In the genomic region with DNA sequence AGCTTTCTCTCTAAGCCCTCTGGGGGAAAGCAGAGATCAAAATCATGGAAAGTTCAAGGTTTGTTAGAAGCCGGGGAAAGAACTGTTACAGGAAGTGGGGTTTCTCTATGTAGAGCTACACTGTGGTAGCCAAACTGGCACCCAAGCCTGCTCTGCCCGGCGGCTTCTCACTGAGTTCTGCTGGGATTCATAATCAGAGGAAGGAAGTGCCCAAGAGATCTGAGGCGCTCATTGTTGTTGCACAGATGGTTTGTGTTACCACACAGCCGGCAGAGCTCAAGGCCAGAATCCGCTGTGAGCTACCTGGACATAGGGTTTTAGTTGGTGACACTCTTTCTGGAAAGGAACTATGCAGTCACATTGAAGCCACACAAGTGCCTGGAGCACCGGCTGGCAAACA, we compare ENCODE assay signal across 8 mouse cellular contexts. TPM values are rescaled to one million over a fixed set of nuclear protein-coding genes. Genes with fewer than 3 reads are reported as not detected.
A peak's percentile ranks its signal among the peaks of the same experiment; 100 is the strongest.
DNase-seq lines count a peak whose midpoint lies in the region; ATAC-seq and TF ChIP-seq lines count a peak whose summit lies in the region.

No protein-coding gene starts in this region.

- no peak overlapping the region for H3K9ac ChIP-seq in liver, adult 2 months (ENCODE audit: low read depth, low read length)
- no peak overlapping the region for H3K9ac ChIP-seq in liver, embryonic 11.5 days (ENCODE audit: low read depth, low read length)

- H3K4me3 ChIP-seq in liver, adult 2 months (ENCODE audit: insufficient read depth, low read depth, low read length): no peak overlapping the region
- H3K4me3 ChIP-seq in liver, embryonic 11.5 days (ENCODE audit: low read depth, low read length): no peak overlapping the region

- no peaks in the 10 kb centered on the region for H3K36me3 ChIP-seq in liver, adult 2 months (ENCODE audit: control insufficient read depth, insufficient read depth, low read length)
- no peaks in the 10 kb centered on the region for H3K36me3 ChIP-seq in liver, embryonic 11.5 days (ENCODE audit: control insufficient read depth, insufficient read depth, low read length)

- 63% methylated on average over 7 of the region's 7 CpGs for WGBS in liver, adult 2 months
- WGBS in liver, embryonic 11.5 days: 45% methylated on average over 7 of the region's 7 CpGs

- TF ChIP-seq POLR2A in liver, adult 2 months (IDR thresholded peaks at IDR 0.05; ENCODE audit: extremely low read depth, insufficient read depth, low read length): no peak

- H3K4me1 ChIP-seq in liver, adult 2 months (ENCODE audit: control insufficient read depth, insufficient read depth, low read length): peaks cover 14% of the 10 kb centered on the region
- peaks cover 16% of the 10 kb centered on the region; the same call in 1 of the 2 replicates for H3K4me1 ChIP-seq in liver, embryonic 11.5 days (replicated peaks; ENCODE audit: control insufficient read depth, insufficient read depth, low read length)

- no peaks in the 10 kb centered on the region for H3K79me2 ChIP-seq in liver, adult 2 months (ENCODE audit: control insufficient read depth, insufficient read depth, low read length)

- peak overlapping the region; percentile 65 for H3K27ac ChIP-seq in liver, adult 2 months (replicated peaks; ENCODE audit: insufficient read depth, low read depth, low read length)
- H3K27ac ChIP-seq in liver, embryonic 11.5 days (ENCODE audit: low read depth, low read length): peak overlapping the region; percentile 68

- DNase-seq in embryo, embryonic 11 days: peak; percentile 46
- no peak for DNase-seq in embryo, embryonic 9.5 days (ENCODE audit: extremely low spot score)
- no peak for DNase-seq in liver, adult 2 months (ENCODE audit: extremely low read depth, low read depth, low spot score)
- DNase-seq in liver: no peak
- DNase-seq in liver, embryonic 11.5 days (ENCODE audit: low spot score): no peak
- DNase-seq in urinary bladder, postnatal 25 days (ENCODE audit: low spot score): no peak
- DNase-seq in urinary bladder, adult 2 months (ENCODE audit: low spot score): no peak

- no peaks in the 10 kb centered on the region for H3K27me3 ChIP-seq in liver, adult 2 months (ENCODE audit: control insufficient read depth, insufficient read depth, low read length)
- H3K27me3 ChIP-seq in liver, embryonic 11.5 days (replicated peaks; ENCODE audit: control insufficient read depth, insufficient read depth, low read length): no peaks in the 10 kb centered on the region

- ATAC-seq in liver, embryonic 11.5 days (replicated peaks; ENCODE audit: low FRiP score): no peak
- ATAC-seq in neutrophil, adult 5-6 weeks (ENCODE audit: extremely low read depth, insufficient number of reproducible peaks, low FRiP score, poor library complexity, severe bottlenecking): 0 out of 2 replicates have a peak, but pooled peaks have one; percentile 28

- TF ChIP-seq CTCF in liver, adult 2 months (IDR thresholded peaks at IDR 0.05; ENCODE audit: low read depth, low read length): no peak

- peak overlapping the region; percentile 18; the same call in 1 of the 2 replicates for H3K4me2 ChIP-seq in liver, embryonic 11.5 days

- H3K9me3 ChIP-seq in liver, embryonic 11.5 days (ENCODE audit: control insufficient read depth, low read length): no peaks in the 10 kb centered on the region

RNA-seq across cellular contexts. Expression of gene Rassf3, which starts 21.8 kb away (rescaled TPM):
- total RNA-seq in liver, adult 2 months (2014; rRNA removed): 13.4 and 18.7 TPM in 2 replicates
- polyA plus RNA-seq in liver, adult 2 months (2012; rRNA removed): 20.0 and 22.2 TPM in 2 replicates
- polyA plus RNA-seq in liver, embryonic 11.5 days (2014; fragmentation: Nextera tagmentation; extraction: Ambion mirVana): 14.0 and 15.4 TPM in 2 replicates
- total RNA-seq in neutrophil, adult 5-6 weeks (2017): 173 and 189 TPM in 2 replicates
- 106 and 139 TPM in 2 replicates for polyA plus RNA-seq in urinary bladder, adult 2 months (2012; rRNA removed)
